Mouse (Mus musculus) heart, embryonic 10.5 days (tissue): ENCODE measurements around the gene Sdk1. TPM values are rescaled to one million over a fixed set of nuclear protein-coding genes. Genes with fewer than 3 reads are reported as not detected.
A peak's percentile ranks its signal among the peaks of the same experiment; 100 is the strongest.

Source experiments
- DNase-seq: peaks from one replicate; pipeline ENCODE4 v3.0.0-alpha.2; 2017; ENCODE audit warnings: low spot score
- H3K27ac ChIP-seq: fragments of 300-500 bp; sonication (generic); 2 replicates; pipeline ENCODE4 v1.5.1; 2016; ENCODE audit warnings: mild to moderate bottlenecking
- H3K27me3 ChIP-seq: fragments of 300-500 bp; sonication (generic); 2 replicates; pipeline ENCODE4 v1.6.1; 2016; ENCODE audit warnings: mild to moderate bottlenecking; ENCODE audit not compliant: poor library complexity, insufficient read depth, severe bottlenecking
- H3K36me3 ChIP-seq: fragments of 300-500 bp; sonication (generic); 2 replicates; pipeline ENCODE4 v1.6.1; 2016; ENCODE audit warnings: mild to moderate bottlenecking, moderate library complexity
- H3K4me1 ChIP-seq: fragments of 300-500 bp; sonication (generic); 2 replicates; pipeline ENCODE4 v1.6.1; 2016; ENCODE audit warnings: mild to moderate bottlenecking
- H3K4me3 ChIP-seq: fragments of 300-500 bp; sonication (generic); 2 replicates; pipeline ENCODE4 v1.5.1; 2016; ENCODE audit warnings: mild to moderate bottlenecking, moderate library complexity
- H3K9me3 ChIP-seq: fragments of 300-500 bp; sonication (generic); 2 replicates; pipeline ENCODE4 v1.6.1; 2016; ENCODE audit warnings: mild to moderate bottlenecking, moderate library complexity
- WGBS: fragments of 180-500 bp; shearing (Covaris S2); methylation state at CpG from one replicate; pipeline ENCODE4 v1.1.7; 2016; 5-methylcytosine and 5-hydroxymethylcytosine counted together
- polyA plus RNA-seq: library from polyadenylated mRNA; unstranded; fragments of >200 nt; fragmentation: Nextera tagmentation; extraction: Ambion mirVana; gene quantifications from 2 replicates; pipeline ENCODE4 v1.2.1, GENCODE M21; 2016

Gene Sdk1
- polyA plus RNA-seq, 1 experiment from 2014 or later = 3.1 TPM

DNA sequence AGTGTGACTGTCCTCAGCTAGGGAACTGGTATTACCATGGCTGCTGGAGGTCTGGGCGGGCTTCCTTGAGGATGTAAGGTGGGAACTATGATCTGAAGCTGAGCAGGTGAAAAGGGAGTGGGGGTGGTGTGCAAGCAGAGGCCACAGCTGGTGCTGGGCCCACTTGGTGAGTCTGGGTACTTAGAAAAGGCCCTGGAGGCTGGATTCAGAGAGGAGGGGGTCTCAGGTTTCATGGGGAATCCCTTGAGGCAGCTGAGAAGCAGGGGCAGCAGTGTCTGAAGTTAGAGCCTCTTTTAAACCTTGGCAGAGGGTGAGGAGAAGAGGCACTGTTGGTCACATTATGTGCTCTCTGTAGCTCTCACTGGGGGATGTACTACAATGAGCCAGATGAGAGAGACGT, 163.4 kb downstream of the Sdk1 start:
- WGBS = 33% methylated on average over 2 of the region's 2 CpGs
- no peak for DNase-seq
- Histone ChIP-seq H3K27ac (peak overlapping the region; percentile 64; the same call in 1 of the 2 replicates), H3K36me3 (no peaks in the 10 kb centered on the region), H3K27me3 (no peaks in the 10 kb centered on the region), H3K9me3 (no peaks in the 10 kb centered on the region), H3K4me1 (peaks cover 33% of the 10 kb centered on the region), H3K4me3 (no peak overlapping the region)

DNA sequence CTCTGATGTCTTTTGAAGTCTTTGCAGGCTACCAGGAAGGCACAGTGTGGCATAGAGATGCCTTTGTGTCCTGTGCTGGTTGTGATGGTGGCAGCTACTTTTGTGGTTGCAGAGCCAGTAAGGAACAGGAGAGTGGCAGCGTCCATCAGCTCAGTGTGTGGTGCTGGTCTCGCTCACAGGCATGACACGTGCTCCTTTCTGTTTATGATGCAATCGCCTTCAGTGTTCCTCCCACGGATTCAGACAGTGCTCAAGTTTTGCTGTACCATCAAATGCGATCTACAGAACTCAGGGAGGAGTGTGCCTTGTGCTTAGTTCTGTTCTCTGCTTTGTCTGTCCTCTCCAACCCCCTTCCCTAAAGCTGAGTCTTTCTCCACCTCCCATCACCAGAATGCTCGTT, 165.6 kb downstream of the Sdk1 start:
- Histone ChIP-seq H3K36me3 (no peaks in the 10 kb centered on the region), H3K27ac (no peak overlapping the region), H3K4me3 (no peak overlapping the region), H3K27me3 (no peaks in the 10 kb centered on the region), H3K9me3 (no peaks in the 10 kb centered on the region), H3K4me1 (peaks cover 34% of the 10 kb centered on the region)
- DNase-seq = no peak
- WGBS = 64% methylated on average over 7 of the region's 7 CpGs

DNA sequence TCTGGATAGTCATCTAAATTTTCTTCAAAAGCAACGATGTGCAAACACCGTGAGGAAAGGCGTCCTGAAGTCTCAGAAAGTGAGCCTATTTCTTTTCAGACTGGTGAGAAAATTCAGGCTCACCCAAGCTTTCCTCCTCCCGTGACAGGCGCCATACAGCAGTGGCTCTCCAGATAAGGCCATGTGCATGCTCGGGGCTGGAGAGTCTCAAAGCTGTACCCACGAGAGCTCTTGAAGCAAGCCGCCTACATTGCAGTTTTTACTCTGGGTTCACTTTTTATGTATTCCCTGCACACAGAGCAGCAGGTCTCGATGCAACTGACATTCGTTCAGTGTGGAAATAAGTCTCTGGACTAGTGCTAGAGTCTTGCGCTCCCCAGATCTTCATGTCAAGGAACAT, 171.7 kb downstream of the Sdk1 start:
- peaks cover 50% of the 10 kb centered on the region for H3K4me1 ChIP-seq
- H3K27ac ChIP-seq = peak overlapping the region; percentile 79
- 29% methylated on average over 11 of the region's 11 CpGs for WGBS
- peak; percentile 73 for DNase-seq
- no peaks in the 10 kb centered on the region for H3K36me3 ChIP-seq
- H3K27me3 ChIP-seq = no peaks in the 10 kb centered on the region
- peak overlapping the region; percentile 25 for H3K4me3 ChIP-seq
- no peaks in the 10 kb centered on the region for H3K9me3 ChIP-seq

DNA sequence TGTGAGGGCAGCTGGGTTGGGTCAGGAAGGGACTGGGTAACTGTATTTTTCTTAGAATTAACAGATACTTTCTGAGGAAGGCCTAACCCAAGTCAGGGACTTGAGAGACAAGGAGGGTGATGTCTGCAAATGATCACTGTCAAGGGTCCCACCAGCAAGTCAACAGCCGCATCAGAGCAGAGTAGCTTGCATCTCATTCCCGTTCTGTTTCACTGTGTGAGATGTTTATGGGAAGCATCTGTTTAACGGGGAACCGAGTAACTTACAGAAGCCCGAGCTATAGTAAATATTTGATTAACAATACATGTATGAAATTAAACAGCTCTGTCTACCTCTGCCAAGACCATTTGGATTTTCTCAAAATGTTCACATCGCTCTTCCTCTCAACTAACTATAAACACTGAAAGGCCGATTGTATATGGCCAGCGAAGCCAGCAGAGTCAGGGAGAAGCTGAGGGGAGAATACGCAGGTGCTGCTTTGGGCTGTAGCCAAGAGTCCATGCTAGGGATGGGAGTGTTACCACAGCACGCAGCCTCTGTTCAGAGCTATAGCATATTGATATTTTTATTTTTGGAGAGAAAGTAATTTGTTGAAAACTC, 174.5 kb downstream of the Sdk1 start:
- DNase-seq = no peak
- peaks cover 51% of the 10 kb centered on the region for H3K4me1 ChIP-seq
- 60% methylated on average over 10 of the region's 10 CpGs for WGBS

DNA sequence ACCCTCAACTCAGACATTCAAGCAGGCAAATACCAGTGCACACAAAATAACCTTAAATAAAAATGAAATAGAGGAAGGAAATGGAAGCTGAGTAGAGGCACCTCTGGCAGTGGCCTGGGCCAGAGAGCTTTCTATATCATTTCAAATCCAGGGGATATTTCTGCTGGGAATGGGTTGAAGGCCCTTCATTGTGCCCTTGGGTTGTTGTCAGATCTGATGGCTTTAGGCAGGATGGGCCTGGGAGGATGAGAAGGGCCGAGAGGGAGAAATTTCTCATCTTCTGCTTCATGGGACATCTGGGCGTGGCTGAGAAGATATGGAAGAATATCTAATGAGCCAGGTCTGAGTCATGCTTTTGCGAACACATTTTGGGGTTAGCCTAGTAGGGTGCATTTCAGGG, 186.8 kb downstream of the Sdk1 start:
- Histone ChIP-seq H3K36me3 (no peaks in the 10 kb centered on the region), H3K9me3 (no peaks in the 10 kb centered on the region), H3K27me3 (no peaks in the 10 kb centered on the region), H3K4me1 (peaks cover 41% of the 10 kb centered on the region), H3K27ac (no peak overlapping the region), H3K4me3 (no peak overlapping the region)
- 74% methylated on average over 3 of the region's 3 CpGs for WGBS
- no peak for DNase-seq

More for the DNA sequence above, 174.5 kb downstream of the Sdk1 start:
- H3K4me3 ChIP-seq = no peak overlapping the region
- no peaks in the 10 kb centered on the region for H3K27me3 ChIP-seq
- peak overlapping the region; percentile 81 for H3K27ac ChIP-seq
- no peaks in the 10 kb centered on the region for H3K9me3 ChIP-seq
- no peaks in the 10 kb centered on the region for H3K36me3 ChIP-seq

DNA sequence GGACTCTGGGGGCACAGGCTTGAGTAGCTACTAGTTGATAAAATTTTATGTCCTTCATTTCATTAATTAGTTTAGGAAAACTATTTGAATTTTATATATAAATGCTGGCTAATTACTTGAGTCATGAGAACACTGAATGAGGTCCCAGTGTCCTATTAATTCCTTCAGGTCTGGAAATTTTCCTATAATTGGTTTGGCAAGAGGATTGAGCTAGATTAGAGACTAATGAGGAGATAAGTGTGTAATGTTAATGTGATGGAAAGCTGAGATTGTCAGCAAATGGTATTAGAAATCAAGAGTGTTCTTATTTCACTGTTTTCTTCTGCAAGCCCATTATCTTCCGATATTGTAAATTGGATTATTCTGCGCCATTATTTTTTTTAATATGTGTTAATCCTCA, 192.0 kb downstream of the Sdk1 start:
- Histone ChIP-seq H3K27me3 (no peaks in the 10 kb centered on the region), H3K9me3 (no peaks in the 10 kb centered on the region), H3K36me3 (no peaks in the 10 kb centered on the region), H3K4me1 (peaks cover 32% of the 10 kb centered on the region), H3K4me3 (no peak overlapping the region), H3K27ac (no peak overlapping the region)
- DNase-seq = no peak
- 83% methylated on average over 2 of the region's 2 CpGs for WGBS

DNA sequence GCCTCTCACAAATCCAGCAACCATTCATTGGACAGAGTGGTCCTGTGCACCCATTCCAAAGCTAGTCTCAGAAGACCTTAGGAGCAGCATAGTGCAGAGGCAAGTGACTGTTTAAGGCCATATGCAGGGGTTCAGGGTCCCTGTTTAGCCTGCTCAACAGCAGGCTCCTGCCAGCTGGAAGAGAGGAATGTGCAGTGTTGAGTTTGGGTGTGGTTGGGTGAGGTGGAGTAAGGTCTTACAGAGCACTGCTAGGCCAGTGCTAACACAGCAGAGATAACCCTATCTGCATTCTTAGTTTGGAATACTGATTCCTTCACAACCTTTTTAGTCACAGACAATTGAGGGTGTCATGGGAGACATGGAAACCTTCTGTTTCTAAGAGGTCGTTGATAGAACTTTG, 206.0 kb downstream of the Sdk1 start:
- Histone ChIP-seq H3K27me3 (no peaks in the 10 kb centered on the region), H3K9me3 (no peaks in the 10 kb centered on the region), H3K4me1 (peaks cover 27% of the 10 kb centered on the region), H3K4me3 (no peak overlapping the region), H3K36me3 (no peaks in the 10 kb centered on the region), H3K27ac (peak overlapping the region; percentile 63)
- WGBS = 24% methylated on average over 1 of the region's 1 CpGs
- DNase-seq = no peak

DNA sequence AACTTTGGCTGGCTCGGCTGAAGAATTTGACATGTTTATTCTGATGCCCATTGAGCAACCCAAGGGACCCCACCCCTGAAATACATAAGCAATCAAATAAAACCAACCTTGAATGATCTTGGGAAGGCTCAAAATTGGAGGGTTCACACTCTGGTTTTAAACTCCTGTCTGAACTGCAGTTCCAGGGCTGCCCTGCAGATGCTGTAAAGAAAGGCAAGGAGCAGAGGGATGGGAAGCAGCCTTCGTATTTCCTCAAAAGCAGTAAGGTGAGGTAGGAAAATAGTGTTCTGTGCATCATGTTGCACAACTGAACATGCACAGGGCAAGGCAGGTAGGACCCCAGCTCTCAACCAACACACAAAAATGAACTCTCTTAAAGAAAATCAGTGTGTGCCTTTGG, 222.1 kb downstream of the Sdk1 start:
- no peak for DNase-seq

DNA sequence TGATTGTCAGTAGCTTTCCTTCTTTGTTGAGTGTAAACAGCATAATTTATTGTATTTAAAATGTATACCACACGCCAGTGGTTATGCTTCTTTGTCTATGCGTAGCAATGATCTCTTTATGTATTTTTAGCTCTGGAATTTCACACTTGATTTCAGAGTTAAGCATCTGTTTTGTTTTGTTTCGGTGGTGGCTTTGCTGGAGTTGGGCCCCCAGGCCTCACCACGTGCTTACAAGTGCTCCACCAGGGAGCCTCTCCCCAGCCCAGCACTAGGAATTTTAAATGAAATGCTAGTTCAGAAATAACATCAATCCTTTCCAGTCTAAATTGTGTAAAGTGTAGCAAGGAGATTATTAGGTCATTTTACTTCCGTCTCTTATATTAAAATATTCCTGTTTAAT, 227.5 kb downstream of the Sdk1 start:
- peak overlapping the region; percentile 76 for H3K27ac ChIP-seq
- H3K36me3 ChIP-seq = no peaks in the 10 kb centered on the region
- H3K4me3 ChIP-seq = no peak overlapping the region
- no peaks in the 10 kb centered on the region for H3K9me3 ChIP-seq
- H3K27me3 ChIP-seq = no peaks in the 10 kb centered on the region
- 38% methylated on average over 5 of the region's 5 CpGs for WGBS
- peak; percentile 69 for DNase-seq
- H3K4me1 ChIP-seq = peaks cover 33% of the 10 kb centered on the region

More for the DNA sequence above, 222.1 kb downstream of the Sdk1 start:
- no peaks in the 10 kb centered on the region for H3K36me3 ChIP-seq
- H3K27me3 ChIP-seq = no peaks in the 10 kb centered on the region
- H3K9me3 ChIP-seq = no peaks in the 10 kb centered on the region
- H3K27ac ChIP-seq = no peak overlapping the region
- H3K4me1 ChIP-seq = peaks cover 11% of the 10 kb centered on the region
- H3K4me3 ChIP-seq = no peak overlapping the region
- WGBS = 84% methylated on average over 2 of the region's 2 CpGs

DNA sequence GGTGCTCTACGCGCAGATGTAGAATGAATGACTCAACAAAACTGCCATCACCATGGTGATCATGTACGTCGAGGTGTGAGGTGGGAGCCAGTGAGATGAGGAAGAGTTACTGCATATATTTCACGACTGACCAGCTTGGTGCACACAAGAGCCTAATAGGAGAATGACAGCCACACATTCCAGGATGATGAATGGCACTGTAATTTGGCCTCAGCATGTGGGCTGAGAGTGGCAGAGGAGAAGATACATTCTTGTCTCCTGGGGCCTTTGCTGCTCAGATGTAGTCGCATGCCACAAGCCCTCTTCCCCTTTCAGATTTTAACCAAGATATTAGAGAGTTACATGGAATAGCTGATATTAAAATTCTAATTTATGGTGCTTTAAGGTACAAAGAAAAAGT, 264.0 kb downstream of the Sdk1 start:
- Histone ChIP-seq H3K36me3 (no peaks in the 10 kb centered on the region), H3K27ac (no peak overlapping the region), H3K4me1 (peaks cover 4% of the 10 kb centered on the region; the same call in 1 of the 2 replicates), H3K4me3 (no peak overlapping the region), H3K27me3 (no peaks in the 10 kb centered on the region), H3K9me3 (no peaks in the 10 kb centered on the region)
- DNase-seq = no peak
- 68% methylated on average over 6 of the region's 6 CpGs for WGBS

DNA sequence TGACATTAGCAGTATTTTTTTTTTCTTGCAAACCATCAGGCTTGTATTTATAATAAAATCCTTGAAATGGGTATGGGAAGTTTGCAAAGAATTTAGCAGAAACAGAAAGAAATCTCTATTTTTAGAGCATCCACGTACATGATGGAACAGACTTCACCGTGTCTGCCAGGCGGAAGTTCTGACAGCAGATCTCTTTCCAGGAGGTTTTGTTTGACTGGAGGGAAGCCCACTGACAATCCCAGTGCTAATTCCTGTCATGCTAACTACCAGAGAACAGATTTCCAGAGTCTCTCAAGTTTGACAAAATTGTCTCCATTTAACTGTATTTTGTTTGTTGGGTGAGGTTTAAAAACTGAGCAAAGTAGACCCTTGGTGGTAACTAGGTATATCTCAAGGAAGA, 265.1 kb downstream of the Sdk1 start:
- WGBS = 74% methylated on average over 3 of the region's 3 CpGs
- Histone ChIP-seq H3K4me3 (no peak overlapping the region), H3K27ac (no peak overlapping the region), H3K36me3 (no peaks in the 10 kb centered on the region), H3K9me3 (no peaks in the 10 kb centered on the region), H3K27me3 (no peaks in the 10 kb centered on the region), H3K4me1 (peaks cover 9% of the 10 kb centered on the region; the same call in 1 of the 2 replicates)
- DNase-seq = no peak

DNA sequence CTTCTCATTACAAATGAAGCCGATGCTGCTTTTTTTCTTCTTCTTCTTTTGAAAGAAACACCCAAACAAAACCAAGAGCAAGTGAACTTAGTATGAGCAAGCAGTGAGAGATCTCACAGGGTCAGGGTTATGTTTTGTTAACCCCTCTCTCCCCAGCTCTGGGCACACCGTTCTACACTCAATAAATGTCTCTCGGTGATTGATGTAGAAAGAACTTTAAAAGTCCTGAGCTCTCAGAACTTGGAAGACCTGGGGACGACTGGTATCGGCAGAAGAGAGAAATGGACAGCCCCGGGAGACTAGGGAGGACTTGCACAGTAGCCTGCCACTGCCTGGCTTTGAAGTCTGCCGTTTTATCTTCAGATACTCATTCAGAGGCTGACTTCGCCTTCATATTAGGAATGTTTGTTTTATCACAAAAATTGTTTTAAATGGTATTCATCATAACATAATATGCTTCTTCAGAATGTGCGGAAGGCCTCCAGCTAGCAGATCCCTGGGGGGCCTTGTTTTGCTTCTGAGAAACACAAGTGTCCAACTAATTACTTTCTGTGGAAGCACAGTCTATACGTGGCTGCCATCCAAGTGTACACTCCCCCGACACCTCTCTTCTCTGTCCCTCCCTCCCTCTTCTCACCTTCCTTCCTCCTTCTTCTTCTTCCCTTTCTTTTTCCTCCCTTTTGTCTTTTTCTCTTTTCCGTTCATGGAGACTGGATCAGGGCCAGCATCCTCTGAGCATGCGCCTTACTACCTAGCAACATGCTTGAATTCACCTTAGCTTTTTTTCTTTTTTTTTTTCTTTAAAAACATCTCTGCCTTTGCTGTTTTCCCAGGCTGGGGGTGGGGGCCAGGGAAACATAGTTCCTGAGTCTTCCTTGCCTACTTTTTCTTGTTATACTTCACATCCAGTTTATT, 283.8 kb downstream of the Sdk1 start:
- Histone ChIP-seq H3K27ac (no peak overlapping the region), H3K9me3 (no peaks in the 10 kb centered on the region), H3K4me3 (no peak overlapping the region), H3K36me3 (no peaks in the 10 kb centered on the region), H3K27me3 (no peaks in the 10 kb centered on the region), H3K4me1 (no peaks in the 10 kb centered on the region; the same call in 1 of the 2 replicates)
- WGBS = 54% methylated on average over 13 of the region's 13 CpGs
- DNase-seq = no peak

DNA sequence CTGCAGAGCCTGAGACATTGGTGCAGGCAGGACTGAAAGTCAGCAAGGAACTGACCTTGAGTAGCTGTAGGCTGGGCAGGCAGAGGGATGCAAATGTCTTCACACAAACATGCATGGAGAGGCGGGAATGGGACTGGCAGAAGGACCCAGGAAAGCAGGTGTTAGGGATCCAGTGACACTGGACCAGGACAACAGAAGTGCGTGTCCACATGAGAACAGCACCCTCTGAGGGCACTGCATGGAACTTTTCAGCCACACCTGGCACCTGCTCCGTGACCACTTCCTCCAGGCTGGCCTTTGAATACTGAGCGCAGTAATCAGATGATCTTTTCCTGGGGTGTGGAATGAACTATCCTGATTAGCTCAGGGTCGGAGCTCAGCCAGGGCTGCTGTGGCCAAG, 298.9 kb downstream of the Sdk1 start:
- no peaks in the 10 kb centered on the region for H3K36me3 ChIP-seq
- DNase-seq = peak; percentile 53
- no peak overlapping the region for H3K27ac ChIP-seq
- no peaks in the 10 kb centered on the region for H3K27me3 ChIP-seq
- peaks cover 5% of the 10 kb centered on the region; the same call in 1 of the 2 replicates for H3K4me1 ChIP-seq
- WGBS = 55% methylated on average over 5 of the region's 5 CpGs
- no peaks in the 10 kb centered on the region for H3K9me3 ChIP-seq
- H3K4me3 ChIP-seq = no peak overlapping the region
